Mouse (Mus musculus) kidney, postnatal 0 days (tissue): ENCODE measurements around the gene C8b. TPM values are rescaled to one million over a fixed set of nuclear protein-coding genes. Genes with fewer than 3 reads are reported as not detected.

Experiments
- ATAC-seq: fragments of 200-750 bp; cut with Nextera tagmentation; replicated peaks from 2 replicates; pipeline ENCODE4 v1.8.0; 2017; ENCODE audit warnings: low read depth, moderate number of reproducible peaks, moderate TSS enrichment, moderate library complexity; ENCODE audit not compliant: low FRiP score
- DNase-seq: peaks from one replicate; pipeline ENCODE4 v3.0.0-alpha.2; 2016; ENCODE audit warnings: low spot score
- H3K27ac ChIP-seq: fragments of 300-500 bp; sonication (generic); 2 replicates; pipeline ENCODE4 v1.5.1; 2014; ENCODE audit warnings: mild to moderate bottlenecking
- H3K27me3 ChIP-seq: fragments of 300-500 bp; sonication (generic); 2 replicates; pipeline ENCODE4 v1.6.1; 2014; ENCODE audit warnings: low read length, mixed read lengths; ENCODE audit not compliant: insufficient read depth
- H3K36me3 ChIP-seq: fragments of 300-500 bp; sonication (generic); 2 replicates; pipeline ENCODE4 v1.6.1; 2014; ENCODE audit warnings: low read length, mixed read lengths; ENCODE audit not compliant: insufficient read depth
- H3K4me1 ChIP-seq: fragments of 300-500 bp; sonication (generic); replicated peaks from 2 replicates; pipeline ENCODE4 v1.6.1; 2014; ENCODE audit warnings: antibody characterized with exemption, low read length, mixed read lengths; ENCODE audit not compliant: insufficient read depth
- H3K4me2 ChIP-seq: fragments of 300-500 bp; sonication (generic); 2 replicates; pipeline ENCODE4 v1.6.1; 2014; ENCODE audit warnings: mild to moderate bottlenecking, low read length, moderate library complexity, mixed read lengths
- H3K4me3 ChIP-seq: fragments of 300-500 bp; sonication (generic); replicated peaks from 2 replicates; pipeline ENCODE4 v1.5.1; 2014; ENCODE audit warnings: low read depth, low read length
- H3K9ac ChIP-seq: fragments of 300-500 bp; sonication (generic); 2 replicates; pipeline ENCODE4 v1.6.1; 2014; ENCODE audit warnings: low read depth, low read length
- H3K9me3 ChIP-seq: fragments of 300-500 bp; sonication (generic); replicated peaks from 2 replicates; pipeline ENCODE4 v1.6.1; 2016; ENCODE audit warnings: low read length, inconsistent platforms, mixed read lengths
- CTCF ChIP-seq: IDR thresholded peaks from 2 replicates; pipeline ENCODE4 v1.5.1; 2016; ENCODE audit warnings: antibody characterized with exemption, low read depth, mild to moderate bottlenecking, moderate library complexity
- WGBS: fragments of 180-500 bp; shearing (Covaris S2); extraction: QIAGEN DNeasy Blood & Tissue Kit; methylation state at CpG from one replicate; pipeline ENCODE4 v1.1.7; 2014; 5-methylcytosine and 5-hydroxymethylcytosine counted together
- polyA plus RNA-seq: library from polyadenylated mRNA; unstranded; fragments of >200 nt; fragmentation: Nextera tagmentation; extraction: Ambion mirVana; gene quantifications from 2 replicates; pipeline ENCODE4 v1.2.1, GENCODE M21; 2015

The C8b gene
- polyA plus RNA-seq, 1 experiment from 2014 or later = not detected

GRCm38 (mm10) chr4:104818986-104819385 is 52.9 kb downstream of the C8b start:
- H3K4me1 ChIP-seq = no peaks in the 10 kb centered on the region
- DNase-seq = no peak
- no peaks in the 10 kb centered on the region for H3K27me3 ChIP-seq
- H3K9ac ChIP-seq = no peak overlapping the region
- H3K4me3 ChIP-seq = no peak overlapping the region
- ATAC-seq = no peak
- TF ChIP-seq CTCF = no peak
- 79% methylated on average over 4 of the region's 4 CpGs for WGBS
- no peaks in the 10 kb centered on the region for H3K9me3 ChIP-seq
- H3K36me3 ChIP-seq = no peaks in the 10 kb centered on the region
- H3K4me2 ChIP-seq = no peak overlapping the region
- no peak overlapping the region for H3K27ac ChIP-seq

DNA sequence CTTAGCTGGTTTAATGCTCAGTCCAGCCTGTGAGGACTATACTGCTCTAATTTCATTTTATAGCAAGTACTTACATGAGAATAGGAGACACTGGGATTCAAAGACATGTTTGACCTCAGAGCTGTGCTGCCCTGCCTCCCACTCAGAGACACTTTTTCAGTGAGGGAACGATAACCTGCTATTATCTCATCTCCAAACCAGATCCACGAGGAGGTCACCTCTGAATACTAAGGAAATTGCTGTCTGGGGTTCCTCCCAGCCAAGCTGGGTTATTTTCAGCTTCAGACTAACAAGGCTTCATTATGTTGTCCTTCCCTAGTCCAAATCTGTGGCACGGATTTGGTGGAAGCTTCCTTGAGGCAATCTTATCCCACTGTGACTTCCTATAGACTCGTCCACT is 53.8 kb downstream of the C8b start:
- Histone ChIP-seq H3K36me3 (no peaks in the 10 kb centered on the region), H3K9ac (no peak overlapping the region), H3K27ac (no peak overlapping the region), H3K4me3 (no peak overlapping the region), H3K27me3 (no peaks in the 10 kb centered on the region), H3K4me1 (no peaks in the 10 kb centered on the region), H3K4me2 (no peak overlapping the region), H3K9me3 (no peaks in the 10 kb centered on the region)
- TF ChIP-seq CTCF = no peak
- DNase-seq (no peak), ATAC-seq (no peak)
- 59% methylated on average over 4 of the region's 4 CpGs for WGBS

- TF ChIP-seq CTCF = no peak
- WGBS = 66% methylated on average over 4 of the region's 4 CpGs
- ATAC-seq = no peak
These were observed 57.5 kb downstream of the C8b start for GRCm38 (mm10) chr4:104823597-104824101.

DNA sequence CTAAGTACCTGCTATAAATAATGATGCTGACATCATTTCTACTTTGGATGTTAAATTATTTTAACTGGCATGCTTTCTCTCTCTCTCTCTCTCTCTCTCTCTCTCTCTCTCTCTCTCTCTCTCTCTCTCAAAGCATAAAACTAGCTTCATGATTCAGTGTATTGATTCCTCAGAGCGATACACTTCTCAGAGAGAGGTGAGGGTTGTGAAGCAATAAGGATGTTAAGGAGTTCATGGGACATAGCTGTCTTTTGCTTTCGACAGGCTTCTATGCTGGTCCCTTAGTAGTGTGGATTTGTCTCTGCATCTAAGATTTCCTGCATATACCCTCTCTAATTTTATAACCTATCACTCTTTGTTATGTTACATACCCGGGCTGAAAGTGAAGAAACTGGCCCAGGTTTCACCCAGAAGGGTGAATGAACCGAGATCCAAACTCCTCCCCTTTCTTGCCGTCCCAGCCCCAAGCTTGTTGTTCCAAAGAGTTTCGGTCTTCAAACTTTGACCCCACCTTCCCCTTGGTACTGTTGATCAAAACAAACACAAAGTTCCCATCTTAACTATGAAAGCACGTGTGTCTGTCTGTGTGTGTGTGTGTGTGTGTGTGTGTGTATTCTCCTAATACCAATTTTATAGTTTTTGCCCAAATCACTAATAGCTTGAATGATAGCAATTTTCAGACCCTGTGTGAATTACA is 58.4 kb downstream of the C8b start:
- ATAC-seq (no peak), DNase-seq (peak; percentile 2)
- H3K4me3 ChIP-seq = no peak overlapping the region
- no peaks in the 10 kb centered on the region for H3K9me3 ChIP-seq
- no peak overlapping the region for H3K4me2 ChIP-seq
- H3K4me1 ChIP-seq = no peaks in the 10 kb centered on the region
- 38% methylated on average over 7 of the region's 7 CpGs for WGBS
- TF ChIP-seq CTCF = no peak
- H3K27me3 ChIP-seq = no peaks in the 10 kb centered on the region
- H3K36me3 ChIP-seq = no peaks in the 10 kb centered on the region
- H3K9ac ChIP-seq = no peak overlapping the region
- H3K27ac ChIP-seq = no peak overlapping the region

More at GRCm38 (mm10) chr4:104823597-104824101, 57.5 kb downstream of the C8b start:
- Histone ChIP-seq H3K9ac (no peak overlapping the region), H3K4me3 (no peak overlapping the region), H3K27ac (no peak overlapping the region), H3K4me1 (no peaks in the 10 kb centered on the region), H3K4me2 (no peak overlapping the region), H3K9me3 (no peaks in the 10 kb centered on the region), H3K27me3 (no peaks in the 10 kb centered on the region), H3K36me3 (no peaks in the 10 kb centered on the region)
- no peak for DNase-seq

DNA sequence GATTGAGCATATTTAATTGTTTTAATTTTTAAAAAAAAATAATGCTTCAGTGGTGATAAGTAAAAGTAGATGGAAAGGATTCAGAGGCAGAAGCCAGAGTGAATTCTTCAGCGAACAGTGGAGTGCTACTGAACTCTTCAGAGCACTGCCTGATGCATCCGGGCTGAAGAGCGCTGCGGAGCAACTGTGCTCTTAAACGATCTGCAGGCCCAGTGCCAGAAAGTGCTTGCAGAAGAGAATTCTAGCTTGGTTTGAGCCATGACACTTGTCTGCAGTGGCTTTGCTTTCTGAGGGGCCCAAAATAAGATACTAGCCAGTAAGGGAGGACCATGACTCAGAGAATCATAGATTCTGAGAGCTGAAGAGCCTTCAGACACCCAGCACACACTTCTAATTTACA is 62.8 kb downstream of the C8b start:
- H3K9me3 ChIP-seq = no peaks in the 10 kb centered on the region
- H3K4me2 ChIP-seq = no peak overlapping the region
- H3K27ac ChIP-seq = no peak overlapping the region
- H3K4me3 ChIP-seq = no peak overlapping the region
- no peaks in the 10 kb centered on the region for H3K36me3 ChIP-seq
- no peaks in the 10 kb centered on the region for H3K27me3 ChIP-seq
- TF ChIP-seq CTCF = no peak
- DNase-seq = peak; percentile 23
- no peak overlapping the region for H3K9ac ChIP-seq
- no peaks in the 10 kb centered on the region for H3K4me1 ChIP-seq
- no peak for ATAC-seq
- 65% methylated on average over 5 of the region's 5 CpGs for WGBS

- no peak overlapping the region for H3K4me3 ChIP-seq
- no peaks in the 10 kb centered on the region for H3K27me3 ChIP-seq
- ATAC-seq = no peak
- no peak overlapping the region for H3K27ac ChIP-seq
- no peak overlapping the region for H3K4me2 ChIP-seq
- H3K4me1 ChIP-seq = no peaks in the 10 kb centered on the region
- no peak for DNase-seq
- H3K9ac ChIP-seq = no peak overlapping the region
- no peaks in the 10 kb centered on the region for H3K9me3 ChIP-seq
- WGBS = 66% methylated on average over 5 of the region's 5 CpGs
- no peaks in the 10 kb centered on the region for H3K36me3 ChIP-seq
- TF ChIP-seq CTCF = no peak
These were observed 69.0 kb downstream of the C8b start for GRCm38 (mm10) chr4:104835096-104835495.
